Mouse (Mus musculus): ENCODE results near the gene Magohb. TPM values are rescaled to one million over a fixed set of nuclear protein-coding genes. Genes with fewer than 3 reads are reported as not detected.

The Magohb gene
- 20.6 and 27.2 TPM in 2 replicates for polyA plus RNA-seq (2012; rRNA removed)

DNA sequence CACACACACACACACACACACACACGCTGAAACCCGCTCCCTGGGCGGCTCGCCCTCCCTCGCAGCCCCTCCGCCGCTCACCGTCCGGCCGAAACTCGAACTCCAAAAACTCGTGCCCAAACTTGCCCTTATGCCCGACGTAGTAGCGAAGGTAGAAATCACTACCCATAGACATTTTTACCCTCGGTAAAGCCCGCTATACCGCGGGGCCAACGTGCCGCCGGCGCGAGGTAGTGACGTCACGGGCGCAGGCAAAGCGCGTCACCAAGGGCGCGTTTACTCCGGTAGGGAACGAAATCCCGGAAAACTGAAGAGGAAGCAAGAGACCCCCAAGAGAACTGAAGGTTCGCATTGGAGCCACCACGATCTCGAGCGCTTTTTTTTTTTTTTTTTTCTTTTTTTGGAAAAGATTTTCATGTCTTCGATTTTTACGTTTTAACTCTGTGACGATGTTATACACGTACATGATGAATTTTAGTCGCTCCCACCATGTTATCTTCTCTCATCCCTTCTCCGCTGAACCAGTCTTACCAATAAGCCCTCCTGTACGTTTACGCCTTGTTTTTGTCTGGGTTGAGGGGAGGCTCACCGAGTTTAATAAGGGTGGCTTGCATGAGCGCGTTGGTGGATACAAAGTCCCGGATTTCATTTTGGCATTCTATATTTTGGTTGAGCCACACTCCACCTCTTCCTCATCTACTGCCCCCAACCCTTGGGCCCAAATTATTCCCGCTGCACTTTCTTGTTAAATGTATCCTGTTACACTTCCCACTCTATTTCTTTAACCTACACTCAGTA lies at the start of gene Magohb:
TSS of gene Magohb (minus strand) at position 254 of the 798 bp plus-strand sequence.
- peak; percentile 91 for DNase-seq (ENCODE audit: low read depth)
- TF ChIP-seq CTCF (IDR thresholded peaks at IDR 0.05; ENCODE audit: borderline replicate concordance, extremely low read depth, insufficient read depth, insufficient read length) (no peak), POLR2A (IDR thresholded peaks at IDR 0.05; ENCODE audit: borderline replicate concordance, extremely low read depth, insufficient read depth, insufficient read length, poor library complexity, severe bottlenecking) (no peak)

GRCm38 (mm10) chr6:131340082-131340481 lies 47.0 kb upstream of the Magohb start:
- no peak for DNase-seq (ENCODE audit: low read depth)
- no peak for TF ChIP-seq CTCF (IDR thresholded peaks at IDR 0.05; ENCODE audit: borderline replicate concordance, extremely low read depth, insufficient read depth, insufficient read length)
- TF ChIP-seq POLR2A (IDR thresholded peaks at IDR 0.05; ENCODE audit: borderline replicate concordance, extremely low read depth, insufficient read depth, insufficient read length, poor library complexity, severe bottlenecking) = no peak

- TF ChIP-seq CTCF (IDR thresholded peaks at IDR 0.05; ENCODE audit: borderline replicate concordance, extremely low read depth, insufficient read depth, insufficient read length) (no peak), POLR2A (IDR thresholded peaks at IDR 0.05; ENCODE audit: borderline replicate concordance, extremely low read depth, insufficient read depth, insufficient read length, poor library complexity, severe bottlenecking) (no peak)
Measured at GRCm38 (mm10) chr6:131339309-131339708, 46.3 kb upstream of the Magohb start.

GRCm38 (mm10) chr6:131338787-131339186 lies 45.7 kb upstream of the Magohb start:
- DNase-seq (ENCODE audit: low read depth) = no peak
- no peak for TF ChIP-seq POLR2A (IDR thresholded peaks at IDR 0.05; ENCODE audit: borderline replicate concordance, extremely low read depth, insufficient read depth, insufficient read length, poor library complexity, severe bottlenecking)
- TF ChIP-seq CTCF (IDR thresholded peaks at IDR 0.05; ENCODE audit: borderline replicate concordance, extremely low read depth, insufficient read depth, insufficient read length) = no peak

More at GRCm38 (mm10) chr6:131339309-131339708, 46.3 kb upstream of the Magohb start:
- DNase-seq (ENCODE audit: low read depth) = no peak

DNA sequence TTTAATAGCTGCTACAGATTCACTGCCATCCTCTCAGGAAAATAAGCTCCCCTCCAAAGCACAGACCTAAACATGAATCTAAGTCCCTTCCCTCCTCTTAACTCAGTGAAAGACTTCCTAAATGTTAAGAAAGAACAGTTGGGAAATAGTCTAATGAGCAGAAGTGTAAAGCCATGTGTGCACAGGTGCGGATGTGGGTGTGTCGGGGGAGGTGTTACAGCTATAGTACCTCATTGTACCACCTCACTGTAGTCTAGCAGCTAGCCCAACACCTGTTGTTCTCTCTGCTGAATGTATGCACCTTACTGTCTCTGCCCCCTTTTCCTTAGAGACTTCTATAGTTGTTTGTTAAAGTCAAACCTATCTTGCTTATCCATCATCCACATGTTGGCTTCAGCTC lies 34.0 kb upstream of the Magohb start:
- no peak for DNase-seq (ENCODE audit: low read depth)
- TF ChIP-seq POLR2A (IDR thresholded peaks at IDR 0.05; ENCODE audit: borderline replicate concordance, extremely low read depth, insufficient read depth, insufficient read length, poor library complexity, severe bottlenecking) (no peak), CTCF (IDR thresholded peaks at IDR 0.05; ENCODE audit: borderline replicate concordance, extremely low read depth, insufficient read depth, insufficient read length) (no peak)

- DNase-seq (ENCODE audit: low read depth) = no peak
Measured at GRCm38 (mm10) chr6:131321854-131322639, 29.0 kb upstream of the Magohb start.

GRCm38 (mm10) chr6:131316155-131317101 lies 23.4 kb upstream of the Magohb start:
- DNase-seq (ENCODE audit: low read depth) = no peak
- no peak for TF ChIP-seq POLR2A (IDR thresholded peaks at IDR 0.05; ENCODE audit: borderline replicate concordance, extremely low read depth, insufficient read depth, insufficient read length, poor library complexity, severe bottlenecking)

More at GRCm38 (mm10) chr6:131321854-131322639, 29.0 kb upstream of the Magohb start:
- TF ChIP-seq POLR2A (IDR thresholded peaks at IDR 0.05; ENCODE audit: borderline replicate concordance, extremely low read depth, insufficient read depth, insufficient read length, poor library complexity, severe bottlenecking) (no peak), CTCF (IDR thresholded peaks at IDR 0.05; ENCODE audit: borderline replicate concordance, extremely low read depth, insufficient read depth, insufficient read length) (no peak)

DNA sequence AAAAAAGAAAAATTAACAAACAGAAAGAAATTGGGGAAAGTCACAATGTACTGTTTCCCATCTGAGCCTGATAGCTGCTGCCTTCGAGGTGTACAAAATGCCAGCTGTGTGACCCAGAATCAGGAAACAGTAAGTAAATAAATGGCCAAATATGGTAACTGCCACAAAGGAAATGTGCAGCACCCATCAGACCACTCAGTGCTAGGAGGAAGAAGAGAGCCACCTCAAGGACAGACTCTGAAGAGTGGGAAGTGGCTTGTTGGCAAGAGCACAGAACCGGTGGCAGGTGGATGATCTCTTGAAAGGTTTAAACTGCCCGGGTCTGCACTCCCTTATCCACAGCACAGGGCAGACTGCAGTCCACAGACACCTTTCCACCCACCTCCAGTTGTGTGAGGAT lies 15.0 kb upstream of the Magohb start:
- DNase-seq (ENCODE audit: low read depth) = no peak
- TF ChIP-seq POLR2A (IDR thresholded peaks at IDR 0.05; ENCODE audit: borderline replicate concordance, extremely low read depth, insufficient read depth, insufficient read length, poor library complexity, severe bottlenecking) = no peak
- TF ChIP-seq CTCF (IDR thresholded peaks at IDR 0.05; ENCODE audit: borderline replicate concordance, extremely low read depth, insufficient read depth, insufficient read length) = no peak

- TF ChIP-seq CTCF (IDR thresholded peaks at IDR 0.05; ENCODE audit: borderline replicate concordance, extremely low read depth, insufficient read depth, insufficient read length) (no peak), POLR2A (IDR thresholded peaks at IDR 0.05; ENCODE audit: borderline replicate concordance, extremely low read depth, insufficient read depth, insufficient read length, poor library complexity, severe bottlenecking) (no peak)
Measured at GRCm38 (mm10) chr6:131304776-131305175, 11.7 kb upstream of the Magohb start.

GRCm38 (mm10) chr6:131298531-131298930 lies 5.5 kb upstream of the Magohb start:
- no peak for DNase-seq (ENCODE audit: low read depth)
- TF ChIP-seq POLR2A (IDR thresholded peaks at IDR 0.05; ENCODE audit: borderline replicate concordance, extremely low read depth, insufficient read depth, insufficient read length, poor library complexity, severe bottlenecking) (no peak), CTCF (IDR thresholded peaks at IDR 0.05; ENCODE audit: borderline replicate concordance, extremely low read depth, insufficient read depth, insufficient read length) (no peak)

More at GRCm38 (mm10) chr6:131304776-131305175, 11.7 kb upstream of the Magohb start:
- no peak for DNase-seq (ENCODE audit: low read depth)
